ENCODE assay signal across 15 mouse cellular contexts in genomic region chr16:92215599-92216390, GRCm38 (mm10).
DNase-seq lines count a peak whose midpoint lies in the region; ATAC-seq lines count a peak whose summit lies in the region.
"Had no signal": no experiment of that assay in that cellular context is flagged by ENCODE, and none has a peak within 500 bp of the region (broad histone marks: within the 10 kb centered on the region; RNA-seq: fewer than 3 reads in every experiment).

No protein-coding gene starts in this region.

- H3K4me3 ChIP-seq in heart, embryonic 12.5 days = no peak overlapping the region
- no peak overlapping the region for H3K4me3 ChIP-seq in midbrain, embryonic 15.5 days
- H3K4me3 ChIP-seq: forebrain, embryonic 10.5 days; heart, adult 2 months; neural tube, embryonic 15.5 days had no signal

- WGBS in heart, embryonic 12.5 days = 49% methylated on average over 8 of the region's 8 CpGs
- WGBS in midbrain, embryonic 15.5 days = 74% methylated on average over 8 of the region's 8 CpGs

- ATAC-seq in heart, embryonic 12.5 days (ENCODE audit: insufficient number of reproducible peaks, low FRiP score) = no peak
- ATAC-seq in midbrain, embryonic 15.5 days (replicated peaks) = no peak

- H3K9ac ChIP-seq in heart, embryonic 12.5 days = no peak overlapping the region
- no peak overlapping the region for H3K9ac ChIP-seq in midbrain, embryonic 15.5 days
- H3K9ac ChIP-seq: neural tube, embryonic 15.5 days had no signal

- no peaks in the 10 kb centered on the region for H3K36me3 ChIP-seq in heart, embryonic 12.5 days
- no peaks in the 10 kb centered on the region for H3K36me3 ChIP-seq in midbrain, embryonic 15.5 days (replicated peaks)
- H3K36me3 ChIP-seq: forebrain, embryonic 10.5 days; neural tube, embryonic 15.5 days had no signal

- H3K27ac ChIP-seq in heart, embryonic 12.5 days (ENCODE audit: poor library complexity, severe bottlenecking) = no peak overlapping the region
- no peak overlapping the region for H3K27ac ChIP-seq in midbrain, embryonic 15.5 days
- H3K27ac ChIP-seq: forebrain, embryonic 10.5 days; heart, adult 2 months; macrophage; neural tube, embryonic 15.5 days had no signal

- intact Hi-C loops in heart, postnatal 10 days (cut with DNase I) = no loop called here

- peak; percentile 91 for DNase-seq in heart, adult 11 months
- DNase-seq in adipocyte (ENCODE audit: low spot score) = peak; percentile 94
- peak; percentile 43 to 52 for DNase-seq in heart, postnatal 10 days
- peak; percentile 78 for DNase-seq in kidney, postnatal 14 days
- DNase-seq in right cerebral cortex, adult 18-20 months = no peak
- DNase-seq in adrenal gland, adult 2 months = no peak
- DNase-seq: adrenal gland, postnatal 25 days; cerebellum, adult 11 months; right cerebral cortex, postnatal 14 days had no signal

- peaks cover 12% of the 10 kb centered on the region; the same call in 1 of the 2 replicates for H3K4me1 ChIP-seq in heart, embryonic 12.5 days (replicated peaks)
- no peaks in the 10 kb centered on the region for H3K4me1 ChIP-seq in midbrain, embryonic 15.5 days

- H3K9me3 ChIP-seq in heart, embryonic 12.5 days (replicated peaks) = peaks cover under 1% of the 10 kb centered on the region; the same call in 1 of the 2 replicates
- no peaks in the 10 kb centered on the region for H3K9me3 ChIP-seq in midbrain, embryonic 15.5 days
- H3K9me3 ChIP-seq: neural tube, embryonic 15.5 days had no signal

- 0 out of 2 replicates have a peak, but pooled peaks cover 3% of the 10 kb centered on the region for H3K27me3 ChIP-seq in heart, embryonic 12.5 days (replicated peaks)
- H3K27me3 ChIP-seq in midbrain, embryonic 15.5 days (replicated peaks) = no peaks in the 10 kb centered on the region
- H3K27me3 ChIP-seq: neural tube, embryonic 15.5 days had no signal

- no peak overlapping the region for H3K4me2 ChIP-seq in heart, embryonic 12.5 days
- no peak overlapping the region for H3K4me2 ChIP-seq in midbrain, embryonic 15.5 days
- H3K4me2 ChIP-seq: neural tube, embryonic 15.5 days had no signal

Comparison
In these comparisons a context has a peak if more than half of its experiments do, and no peak if none do; other contexts are left out.
1. DNase-seq: peak in heart, adult 11 months (single experiment), adipocyte (single experiment), heart, postnatal 10 days (2 of 2) and kidney, postnatal 14 days (single experiment); none in right cerebral cortex, adult 18-20 months (single experiment) and adrenal gland, adult 2 months (single experiment).